Mouse (Mus musculus) ZHBTc4 (cell line): ENCODE data around the gene Myl12a.

Source experiments
- DNase-seq: peaks from one replicate; pipeline ENCODE4 v3.0.0-alpha.2; 2011; ENCODE audit warnings: low read depth, low spot score

Myl12a gene

DNA sequence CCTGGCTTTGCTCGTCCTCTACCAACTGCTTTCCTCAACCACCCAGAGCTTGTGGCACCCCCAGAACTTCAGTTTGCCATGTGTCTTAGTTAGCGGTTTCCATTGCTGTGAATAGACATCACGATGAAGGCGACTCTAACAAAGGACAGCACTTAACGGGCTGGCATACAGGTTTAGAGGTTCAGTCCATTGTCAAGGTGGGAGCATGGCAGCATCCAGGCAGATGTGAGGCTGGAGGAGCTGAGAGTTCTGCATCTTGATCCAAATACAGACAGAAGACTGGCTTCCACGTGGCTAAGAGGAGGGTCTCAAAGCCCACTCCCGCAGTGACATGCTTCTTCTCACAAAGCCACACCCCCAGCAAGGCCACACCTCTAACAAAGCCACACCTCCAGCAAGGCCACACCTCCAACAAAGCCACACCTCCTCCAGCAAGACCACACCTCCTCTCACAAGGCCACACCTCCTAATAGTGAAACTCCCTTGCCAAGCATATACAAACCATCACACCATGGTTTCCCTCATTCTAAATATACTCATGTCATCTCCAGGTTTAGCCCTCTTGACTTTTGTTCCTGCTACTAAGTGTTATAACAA, 8.1 kb upstream of the Myl12a start:
- peak; percentile 84 for DNase-seq

DNA sequence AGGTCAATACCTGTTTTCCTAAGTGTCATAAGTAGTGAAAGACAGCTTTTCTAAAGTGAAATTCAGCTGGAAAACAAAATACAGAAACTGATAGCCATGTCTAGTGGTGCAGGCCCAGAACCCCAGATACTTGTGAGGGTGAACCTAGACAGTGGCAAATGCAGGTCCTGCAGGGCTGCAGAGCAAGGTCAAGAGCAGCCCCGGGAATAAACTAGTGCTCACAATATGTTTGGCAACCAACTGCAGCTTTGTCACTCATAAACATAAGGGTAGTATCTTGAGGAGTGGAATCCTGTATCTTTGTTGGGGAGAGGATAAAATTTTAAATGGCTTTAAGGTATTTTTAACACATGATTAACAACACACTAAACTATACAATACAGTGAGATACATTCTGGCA, 7.1 kb upstream of the Myl12a start:
- DNase-seq, result no peak

DNA sequence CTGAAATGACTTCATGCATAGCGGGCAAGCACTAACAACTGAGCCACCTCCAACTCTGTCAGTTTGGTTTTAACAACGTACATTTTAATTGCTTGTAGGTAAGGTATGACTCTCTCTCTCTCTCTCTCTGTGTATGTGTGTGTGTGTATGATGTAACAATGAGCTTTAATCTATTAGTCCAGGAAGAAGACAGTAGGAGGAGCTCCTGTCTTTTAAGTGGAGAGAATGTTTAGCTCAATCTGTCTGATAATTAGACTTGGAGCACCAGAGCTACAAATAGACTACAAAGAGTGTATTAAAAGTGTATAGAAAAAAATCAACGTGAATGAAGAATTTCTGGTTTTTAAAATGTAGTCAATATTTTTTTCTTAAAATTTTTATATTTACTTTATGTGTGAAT, 6.0 kb upstream of the Myl12a start:
- no peak for DNase-seq

DNA sequence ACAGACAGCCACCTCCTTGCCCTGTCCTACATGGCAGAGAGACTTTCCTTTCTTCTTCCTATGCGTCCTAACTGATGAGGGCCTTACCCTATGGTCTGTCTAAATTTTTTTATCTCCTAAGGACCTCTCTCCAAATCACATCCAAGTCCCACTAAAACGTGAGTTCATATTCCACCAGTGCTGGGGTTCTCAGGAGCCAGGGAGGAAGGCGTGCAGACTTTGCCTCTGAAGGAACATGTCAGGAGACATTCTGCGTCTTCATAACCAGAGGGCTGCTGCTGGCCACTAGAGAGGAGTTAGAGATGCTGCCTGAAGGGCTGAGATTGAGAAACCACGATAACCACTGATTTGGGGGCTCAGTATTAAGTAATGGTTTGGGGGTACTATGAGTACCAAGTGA, 4.3 kb upstream of the Myl12a start:
- no peak for DNase-seq

DNA sequence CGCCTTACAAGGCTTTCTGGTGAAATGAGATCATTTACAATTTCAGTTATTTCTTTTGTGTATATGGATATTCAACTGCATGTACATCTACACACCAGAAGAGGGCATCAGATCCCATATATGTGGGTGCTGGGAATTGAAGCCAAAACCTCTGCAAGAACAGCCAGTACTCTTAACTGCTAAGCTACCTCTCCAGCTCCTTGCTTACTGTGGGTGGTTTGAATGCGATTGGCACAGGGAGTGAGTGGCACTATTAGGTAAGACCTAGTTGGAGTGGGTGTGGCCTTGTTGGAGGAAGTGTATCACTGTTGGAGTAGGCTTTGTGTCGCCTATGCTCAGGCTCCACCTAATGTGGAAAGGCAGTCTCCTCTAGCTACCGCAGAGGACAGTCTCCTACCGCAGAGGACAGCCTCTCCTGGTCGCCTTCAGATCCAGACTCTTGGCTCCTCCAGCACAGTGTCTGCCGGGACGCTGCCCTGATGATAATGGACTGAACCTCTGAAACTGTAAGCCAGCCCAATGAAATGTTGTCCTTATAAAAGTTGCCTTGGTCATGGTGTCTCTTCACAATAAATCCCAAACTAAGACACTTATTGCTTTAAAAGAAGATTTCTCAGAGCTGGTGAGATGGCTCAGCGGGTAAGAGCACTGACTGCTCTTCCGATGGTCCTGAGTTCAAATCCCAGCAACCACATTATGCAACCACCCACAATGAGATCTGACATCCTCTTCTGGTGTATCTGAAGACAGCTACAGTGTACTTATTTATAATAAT, 1.7 kb upstream of the Myl12a start:
- peak; percentile 36 for DNase-seq

DNA sequence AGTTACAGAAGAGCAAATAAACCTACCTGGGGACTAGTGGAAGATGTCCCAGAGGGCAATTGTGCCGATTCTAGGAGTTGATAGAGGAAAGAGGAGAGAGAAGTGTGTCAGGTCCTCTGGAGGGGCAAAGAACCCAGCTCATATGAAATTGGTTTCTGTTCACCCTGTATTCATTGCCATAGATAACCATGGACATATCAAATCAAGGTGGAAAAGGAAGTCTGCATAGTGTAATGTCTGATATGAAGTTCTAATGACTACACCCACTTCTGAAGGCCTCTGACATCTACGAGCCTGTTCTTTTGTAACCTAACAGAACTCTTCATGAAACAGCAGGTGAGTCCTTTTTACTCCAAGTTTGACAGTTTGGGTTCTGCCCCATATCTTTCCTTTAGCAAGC, 1.0 kb upstream of the Myl12a start:
- DNase-seq, result no peak

DNA sequence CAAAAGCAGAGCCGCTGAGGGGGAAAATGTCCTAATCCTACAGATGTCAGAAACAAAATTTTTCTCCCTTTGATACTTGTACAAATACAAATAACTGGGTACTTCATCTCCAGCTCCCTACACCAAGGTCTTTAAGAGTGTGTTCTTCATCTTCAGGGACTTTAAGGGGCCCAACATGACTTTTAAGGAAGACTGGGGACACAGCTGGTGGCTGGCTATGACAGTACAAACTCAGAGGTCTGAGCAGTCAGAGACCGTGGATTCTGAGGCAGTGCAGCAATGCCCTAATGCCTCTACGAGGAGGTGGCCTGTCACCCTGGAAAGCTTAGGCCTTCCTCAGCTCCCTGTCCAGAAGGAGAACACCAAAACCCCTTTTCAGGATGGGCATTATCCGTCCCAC, 434 bp upstream of the Myl12a start:
- DNase-seq, result no peak

DNA sequence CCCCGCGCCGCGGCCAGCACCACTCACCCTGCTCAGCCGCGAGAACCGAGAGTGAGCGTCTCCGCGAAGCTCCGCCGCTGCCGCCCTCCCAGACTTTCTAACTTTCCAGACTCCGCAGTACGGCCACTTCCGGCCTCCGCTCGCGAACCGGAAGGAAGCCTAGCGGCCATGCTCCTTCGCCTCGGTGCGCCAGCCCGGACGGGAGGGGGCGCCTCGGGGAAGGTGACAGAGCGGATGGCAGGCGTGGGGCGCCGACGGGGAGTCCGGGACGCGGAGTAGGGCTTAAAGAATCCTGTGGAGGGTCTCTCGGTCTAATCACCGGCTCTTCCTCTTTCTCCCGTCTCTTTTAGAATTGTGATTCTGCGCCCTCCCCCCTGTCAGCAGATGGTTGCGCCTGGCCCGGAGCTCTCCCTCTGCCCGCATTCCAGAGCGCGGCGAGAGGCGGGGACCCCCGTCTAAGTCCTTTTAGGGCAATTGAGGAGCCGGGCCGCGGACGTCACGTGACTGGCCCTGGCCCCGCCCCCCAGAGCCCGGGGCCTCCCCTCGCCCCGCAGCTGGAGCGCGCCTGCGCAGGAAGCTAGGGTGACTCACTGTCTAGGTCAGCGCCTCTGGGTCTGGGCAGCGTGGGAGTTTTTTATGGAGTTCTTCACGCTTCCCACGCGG, 466 bp downstream of the Myl12a start, which contains the start of gene Myom1:
Gene Myom1 (plus strand): TSS at position 553 of the 663 bp plus-strand sequence.
- peak; percentile 98 for DNase-seq

DNA sequence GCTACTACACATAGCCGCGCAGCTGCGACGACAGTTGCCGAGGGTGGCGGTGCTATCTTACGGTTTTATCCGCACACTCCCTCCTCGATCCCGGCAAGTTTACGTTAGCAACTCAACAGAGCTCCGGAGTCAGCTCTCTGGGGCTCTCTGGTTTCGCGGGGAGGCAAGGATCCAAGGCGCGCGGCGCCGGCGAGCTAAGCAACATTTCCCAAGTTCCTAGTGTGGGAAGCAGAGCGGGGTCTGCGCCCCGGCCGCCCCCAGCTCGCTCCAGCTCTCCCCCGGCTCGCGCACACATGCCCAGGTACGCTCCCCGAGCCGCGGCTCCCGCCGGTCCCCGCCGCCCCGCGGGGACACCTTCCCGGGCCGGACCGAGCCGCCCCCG, 988 bp downstream of the Myl12a start:
- DNase-seq, result peak; percentile 61

DNA sequence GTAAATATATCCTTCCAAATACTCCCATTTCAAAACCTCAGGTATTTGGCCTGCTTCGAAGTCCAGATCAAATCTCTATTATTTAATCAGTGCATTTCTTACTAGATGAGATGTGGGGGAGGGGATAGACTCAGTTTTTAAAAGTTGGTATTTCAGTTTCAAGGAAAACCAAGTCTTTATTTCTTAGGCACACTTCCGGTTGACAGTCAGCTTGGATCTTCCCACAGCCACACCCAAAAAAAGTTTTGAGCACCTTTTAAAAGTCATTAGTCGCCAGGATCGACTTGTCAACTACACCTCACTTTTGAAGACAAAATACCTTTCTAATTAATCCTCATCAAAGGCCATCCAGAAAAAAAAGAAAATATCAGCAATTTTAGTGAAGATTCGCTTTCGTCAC, 1.6 kb downstream of the Myl12a start:
- no peak for DNase-seq

DNA sequence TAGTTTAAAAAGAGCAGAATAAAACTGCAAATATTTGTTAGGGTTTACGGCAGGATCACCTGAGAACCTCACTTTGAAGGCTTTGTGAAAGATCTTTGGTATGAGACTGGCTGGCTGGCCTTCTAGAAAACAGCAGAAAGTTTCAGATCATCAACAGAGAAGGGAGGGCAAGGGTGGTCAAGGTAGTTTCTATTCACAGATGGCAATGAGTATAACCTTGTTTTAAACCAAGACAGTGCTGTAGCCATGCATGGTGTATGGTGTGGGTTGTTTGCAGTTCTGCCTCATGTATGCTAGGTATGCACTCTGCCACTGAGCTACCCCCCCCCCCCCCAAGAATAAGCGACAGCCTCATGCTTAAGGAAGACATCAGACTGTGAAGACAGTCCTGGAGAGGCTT, 2.4 kb downstream of the Myl12a start:
- no peak for DNase-seq

DNA sequence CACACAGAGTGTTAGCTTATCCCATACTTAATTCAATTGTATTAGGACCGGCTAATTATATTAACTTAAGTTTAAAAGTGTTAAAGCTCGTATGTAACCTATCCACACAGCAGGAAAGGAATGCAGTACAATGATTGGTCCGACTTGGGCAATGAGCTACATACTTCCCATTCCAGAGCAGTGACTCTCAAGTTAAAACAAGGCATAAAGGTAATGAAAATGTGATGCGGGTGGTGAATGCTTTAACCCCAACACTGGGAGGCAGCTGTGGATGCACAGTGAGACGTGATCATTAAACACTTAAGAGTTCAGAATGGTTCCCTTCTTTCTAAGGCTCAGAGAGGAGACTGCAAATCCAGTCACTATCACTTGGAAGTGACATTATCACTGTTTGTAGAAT, 3.5 kb downstream of the Myl12a start:
- peak; percentile 33 for DNase-seq

DNA sequence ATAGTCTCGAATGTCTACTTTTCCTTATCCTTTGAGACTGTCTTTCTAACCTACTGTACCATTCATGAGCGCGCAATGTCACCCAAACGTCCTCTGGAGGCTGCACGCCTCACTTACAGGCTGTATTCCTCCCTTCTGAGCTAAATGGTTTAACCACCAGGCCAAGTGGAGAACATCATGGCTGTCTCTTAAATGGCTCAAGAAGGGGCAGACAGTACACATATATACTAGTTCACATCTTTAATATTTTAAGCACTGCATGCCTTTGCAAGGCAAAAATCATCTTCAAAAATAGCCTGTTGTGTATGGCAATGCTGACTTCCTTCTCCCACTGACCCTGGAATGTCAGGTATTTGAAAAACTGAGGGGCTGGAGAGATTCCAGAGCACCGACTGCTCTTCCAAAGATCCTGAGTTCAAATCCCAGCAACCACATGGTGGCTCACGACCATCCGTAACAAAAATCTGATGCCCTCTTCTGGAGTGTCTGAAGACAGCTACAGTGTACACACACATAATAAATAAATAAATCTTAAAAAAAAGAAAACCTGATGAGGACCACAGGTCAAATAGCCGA, 4.2 kb downstream of the Myl12a start:
- peak; percentile 49 for DNase-seq

DNA sequence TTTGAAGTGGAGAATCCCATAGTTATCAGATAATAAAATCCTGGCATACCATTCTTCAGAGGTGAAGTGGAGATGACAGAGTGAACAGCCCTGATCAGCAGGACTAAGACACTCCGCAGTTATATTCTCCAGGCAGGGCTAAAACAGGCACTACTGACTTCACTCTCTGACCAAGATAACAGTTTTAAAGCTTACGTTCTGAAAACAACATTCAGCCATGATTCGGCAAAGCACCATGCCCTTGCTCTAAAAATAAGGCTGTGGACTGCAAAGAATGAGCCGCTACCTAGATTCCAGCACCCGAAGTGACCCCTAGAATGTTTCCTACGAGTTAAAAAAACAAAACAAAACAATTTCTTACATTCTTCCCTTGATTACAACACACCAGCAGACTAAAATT, 4.8 kb downstream of the Myl12a start:
- no peak for DNase-seq

DNA sequence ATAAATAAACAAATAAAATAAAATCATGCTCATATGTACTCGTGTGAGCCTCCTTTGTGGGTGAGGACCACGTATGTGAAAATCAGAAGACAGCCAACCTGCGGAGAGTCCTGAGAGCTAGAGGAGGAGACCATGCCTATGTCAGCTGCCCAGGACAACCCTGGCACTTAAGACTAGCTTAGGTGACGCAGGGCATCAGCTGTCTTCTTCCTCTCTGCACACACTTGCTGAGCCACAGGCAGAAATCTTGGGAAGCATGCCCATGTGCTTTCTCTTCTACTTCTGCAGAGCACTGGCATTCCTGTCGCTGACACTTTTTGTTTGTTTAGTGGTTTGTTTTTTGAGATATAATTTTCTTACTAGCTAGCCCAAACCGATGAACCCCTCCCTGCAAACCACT, 7.1 kb downstream of the Myl12a start:
- no peak for DNase-seq

DNA sequence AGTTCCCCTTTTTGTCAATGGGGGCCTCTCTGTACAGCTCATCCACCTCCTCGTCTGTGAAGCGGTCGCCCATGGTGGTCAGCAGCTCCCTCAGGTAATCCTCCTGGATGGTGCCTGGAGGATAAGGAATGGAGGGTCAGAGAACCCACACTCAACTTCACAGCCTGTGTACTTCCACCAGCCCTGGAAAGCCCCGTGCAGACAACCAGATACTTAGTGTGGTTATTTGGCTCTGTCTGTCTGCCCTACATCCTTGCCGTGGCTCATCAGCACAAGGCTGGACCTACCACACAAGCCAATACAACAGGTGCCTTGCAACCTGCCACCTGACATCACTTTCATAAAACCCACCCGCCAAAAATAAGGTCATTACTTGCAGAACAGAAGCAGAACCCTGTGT, 8.0 kb downstream of the Myl12a start:
- no peak for DNase-seq

DNA sequence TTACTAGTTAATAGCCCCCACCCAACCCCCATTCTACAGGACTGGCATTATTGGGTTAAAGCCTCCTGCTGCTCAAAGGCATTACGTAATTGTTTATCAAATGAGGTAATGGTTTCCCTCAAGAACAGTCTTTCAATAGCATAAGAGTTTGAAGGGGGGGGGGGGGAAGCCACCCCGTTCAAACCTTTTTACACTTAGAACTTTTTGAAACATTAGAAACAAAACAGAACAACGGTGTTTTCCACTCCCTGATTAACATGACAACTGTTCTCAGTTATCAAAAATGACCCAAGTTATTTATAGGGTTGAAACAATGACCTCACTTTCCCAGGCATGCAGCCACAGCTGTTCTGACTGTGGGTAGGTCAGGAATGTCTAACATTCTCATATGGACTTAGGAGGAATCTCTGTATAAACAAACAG, 9.3 kb downstream of the Myl12a start:
- DNase-seq, result no peak

DNA sequence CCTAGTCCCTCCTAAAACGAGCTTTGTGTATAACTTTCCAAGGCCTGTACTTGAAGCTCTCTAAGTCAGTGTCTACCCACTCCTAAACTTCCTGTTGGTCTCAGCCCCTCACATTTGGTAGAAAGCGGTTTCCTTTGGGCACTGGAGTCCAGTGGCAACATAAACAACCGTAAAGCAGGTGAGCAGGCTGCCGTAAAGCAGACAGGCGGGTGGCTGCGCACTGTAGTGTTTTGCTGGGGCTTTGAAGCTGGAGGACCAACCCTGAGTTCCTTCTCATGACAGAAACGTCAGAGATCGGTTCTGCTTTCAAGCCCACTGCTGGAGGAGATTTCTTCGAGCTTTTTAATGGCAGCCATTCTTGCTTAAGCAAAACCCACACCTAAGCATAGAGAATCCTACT, 10.0 kb downstream of the Myl12a start:
- DNase-seq, result peak; percentile 83

DNA sequence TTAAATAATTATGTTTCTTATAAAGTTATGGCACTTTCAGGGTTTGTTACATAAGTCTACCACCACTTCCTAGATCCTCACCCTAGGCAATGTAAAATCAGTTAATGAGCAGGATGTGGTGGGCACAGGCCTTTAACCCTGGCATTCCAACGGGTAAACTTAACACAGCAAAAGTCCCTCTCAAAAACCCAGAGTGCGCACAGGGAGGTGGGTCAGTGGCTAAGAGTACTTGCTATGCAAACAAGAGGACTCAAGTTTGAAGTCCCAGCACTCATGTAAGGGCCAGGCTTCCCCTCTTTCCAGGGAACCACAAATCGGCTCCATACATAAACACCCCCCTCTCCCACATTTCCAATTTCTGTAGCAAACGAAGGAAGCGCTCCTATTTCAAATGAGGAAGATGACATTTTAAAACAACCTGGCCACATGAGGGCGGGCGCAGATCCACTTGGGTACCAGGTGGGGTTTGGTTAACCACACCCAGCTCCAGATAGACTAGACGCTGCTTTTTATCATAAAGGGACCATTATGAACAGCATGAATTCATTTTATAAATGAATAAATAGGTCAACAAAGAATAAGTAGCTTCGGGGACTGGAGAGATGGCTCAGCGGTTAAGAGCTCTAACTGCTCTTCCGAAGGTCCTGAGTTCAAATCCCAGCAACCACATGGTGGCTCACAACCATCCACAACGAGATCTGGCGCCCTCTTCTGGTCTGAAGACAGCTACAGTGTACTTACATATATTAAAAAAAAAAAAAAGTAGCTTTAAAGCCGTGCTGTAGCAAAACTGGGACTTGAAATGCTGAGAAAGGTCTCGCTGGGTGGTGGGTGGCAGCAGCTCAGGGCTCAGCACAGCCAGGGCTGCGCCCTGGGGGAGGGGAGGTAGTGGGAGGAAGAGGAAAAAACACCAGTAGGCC, 10.7 kb downstream of the Myl12a start:
- peak; percentile 79 for DNase-seq

DNA sequence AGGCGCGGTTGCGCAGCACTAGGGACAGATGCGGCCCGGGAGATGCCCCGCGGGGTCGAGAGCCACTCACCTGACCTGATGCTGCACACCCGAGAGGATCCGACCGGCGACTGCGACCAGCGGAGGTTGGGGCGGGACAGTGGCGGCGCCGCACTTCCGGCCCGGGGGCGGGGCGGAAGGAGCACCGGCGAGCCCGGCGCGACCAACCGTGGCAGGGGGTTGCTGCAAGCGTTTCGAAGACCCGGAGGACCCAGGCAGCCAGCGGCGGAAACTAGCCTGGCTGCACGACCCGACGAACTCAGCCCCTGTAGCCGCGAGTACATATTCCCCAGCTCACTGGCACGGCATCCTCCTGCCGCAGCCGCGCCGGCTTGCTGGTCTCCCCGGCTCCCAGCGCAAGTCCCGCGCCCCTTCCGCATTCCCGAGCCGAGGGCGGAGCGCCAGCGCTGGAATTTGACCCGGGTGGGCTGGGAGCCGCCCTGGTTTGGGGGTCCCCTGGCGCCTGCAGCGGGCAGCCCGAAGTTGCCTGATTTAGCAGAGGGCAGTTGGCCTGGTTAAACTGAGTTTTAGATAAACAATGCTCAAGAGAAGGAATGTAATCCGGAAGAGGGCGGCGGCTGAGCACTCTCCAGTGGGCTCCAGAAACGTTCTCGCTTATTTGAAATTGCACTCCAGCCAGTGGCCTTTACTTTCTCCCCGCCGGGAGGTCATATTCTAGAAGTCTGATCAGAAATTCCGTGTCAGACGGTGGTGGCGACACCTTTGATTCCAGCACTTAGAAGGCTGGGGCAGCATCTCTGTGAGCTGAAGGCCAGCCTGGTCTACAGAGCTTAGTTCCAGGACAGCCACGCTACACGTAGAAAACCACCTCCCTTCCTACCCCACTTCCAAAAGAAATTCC, 12.0 kb downstream of the Myl12a start:
- peak; percentile 90 for DNase-seq
